Mouse (Mus musculus) NIH3T3 (cell line): ENCODE data around the gene Rnf212.
A peak's percentile ranks its signal among the peaks of the same experiment; 100 is the strongest.

Experiments used
- DNase-seq: peaks from one replicate; pipeline ENCODE4 v3.0.0-alpha.2; 2012; ENCODE audit warnings: low read depth

The Rnf212 gene

GRCm38 (mm10) chr5:108713096-108713495 lies 61.7 kb downstream of the Rnf212 start:
- peak; percentile 72 for DNase-seq

GRCm38 (mm10) chr5:108711968-108712367 lies 62.8 kb downstream of the Rnf212 start:
- DNase-seq: no peak

- no peak for DNase-seq
These were observed 65.6 kb downstream of the Rnf212 start for GRCm38 (mm10) chr5:108708981-108709731.

- no peak for DNase-seq
These were observed 66.4 kb downstream of the Rnf212 start for GRCm38 (mm10) chr5:108708419-108708818.

- no peak for DNase-seq
These were observed 67.0 kb downstream of the Rnf212 start for GRCm38 (mm10) chr5:108707758-108708157.

GRCm38 (mm10) chr5:108703754-108704626 lies 70.8 kb downstream of the Rnf212 start:
- no peak for DNase-seq

- no peak for DNase-seq
These were observed 73.3 kb downstream of the Rnf212 start for GRCm38 (mm10) chr5:108701341-108702021.

- no peak for DNase-seq
These were observed 74.4 kb downstream of the Rnf212 start for GRCm38 (mm10) chr5:108700346-108700745.

- DNase-seq: peak; percentile 73
These were observed 77.4 kb downstream of the Rnf212 start for GRCm38 (mm10) chr5:108697341-108697753.

GRCm38 (mm10) chr5:108696542-108696941 lies 78.2 kb downstream of the Rnf212 start:
- no peak for DNase-seq

- DNase-seq: no peak
These were observed 78.9 kb downstream of the Rnf212 start for GRCm38 (mm10) chr5:108695861-108696260.

GRCm38 (mm10) chr5:108694352-108695261 lies 80.2 kb downstream of the Rnf212 start:
- peak; percentile 51 for DNase-seq

GRCm38 (mm10) chr5:108693872-108694288 lies 80.9 kb downstream of the Rnf212 start:
- peak; percentile 95 for DNase-seq

- DNase-seq: peak; percentile 82
These were observed 82.5 kb downstream of the Rnf212 start, which contains the start of gene Fgfrl1 for GRCm38 (mm10) chr5:108692271-108692670. Gene Fgfrl1 (plus strand): TSS chr5:108692382.

GRCm38 (mm10) chr5:108691152-108691551 lies 83.6 kb downstream of the Rnf212 start:
- no peak for DNase-seq

- no peak for DNase-seq
These were observed 85.7 kb downstream of the Rnf212 start for GRCm38 (mm10) chr5:108689091-108689490.

- DNase-seq: peak; percentile 67
These were observed 93.9 kb downstream of the Rnf212 start for GRCm38 (mm10) chr5:108680871-108681270.

GRCm38 (mm10) chr5:108679909-108680308 lies 94.9 kb downstream of the Rnf212 start:
- no peak for DNase-seq
